Mouse (Mus musculus): ENCODE results near the gene Palm3.

Gene Palm3

GRCm38 (mm10) chr8:84025863-84026262 is 4.6 kb downstream of the Palm3 start:
- no peak for DNase-seq

DNA sequence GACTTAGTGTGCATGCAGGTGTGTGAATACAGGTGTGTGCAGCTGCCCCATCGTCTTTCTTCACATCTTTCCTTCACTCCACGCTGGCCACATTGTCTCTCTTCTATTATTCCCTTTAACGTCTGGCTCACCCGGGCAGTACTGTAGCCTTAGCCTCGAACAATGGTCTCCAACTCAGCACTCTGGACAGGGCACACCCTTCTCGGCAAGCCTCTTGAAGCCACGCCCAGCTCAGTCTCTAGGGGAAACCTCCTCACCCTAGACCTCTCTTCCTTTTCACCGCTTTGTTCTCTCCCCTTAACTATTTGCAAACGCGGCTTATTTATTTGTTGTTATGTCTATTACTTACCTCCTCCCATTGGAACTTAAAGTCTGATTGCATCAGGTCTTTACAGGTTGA is 6.2 kb downstream of the Palm3 start:
- DNase-seq = no peak

DNA sequence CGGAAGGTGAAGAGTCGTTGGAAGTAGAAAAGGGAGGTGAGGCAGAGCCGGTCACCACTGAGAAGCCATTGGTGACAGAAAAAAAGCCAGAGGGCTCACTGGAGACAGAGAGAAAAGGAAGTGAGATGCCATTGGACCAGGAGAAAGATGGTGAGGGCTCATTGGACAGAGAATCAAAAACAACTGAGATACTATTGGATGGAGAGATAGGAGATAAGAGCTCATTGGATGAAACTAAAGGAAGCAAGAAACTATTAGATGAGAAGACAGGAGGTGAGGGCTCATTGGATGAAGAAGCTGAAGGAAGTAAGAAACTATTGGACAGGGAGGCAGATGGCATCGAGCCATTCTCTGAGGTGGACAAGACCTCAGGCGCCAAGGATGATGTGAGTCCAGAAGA is 8.0 kb downstream of the Palm3 start:
- DNase-seq = no peak

DNA sequence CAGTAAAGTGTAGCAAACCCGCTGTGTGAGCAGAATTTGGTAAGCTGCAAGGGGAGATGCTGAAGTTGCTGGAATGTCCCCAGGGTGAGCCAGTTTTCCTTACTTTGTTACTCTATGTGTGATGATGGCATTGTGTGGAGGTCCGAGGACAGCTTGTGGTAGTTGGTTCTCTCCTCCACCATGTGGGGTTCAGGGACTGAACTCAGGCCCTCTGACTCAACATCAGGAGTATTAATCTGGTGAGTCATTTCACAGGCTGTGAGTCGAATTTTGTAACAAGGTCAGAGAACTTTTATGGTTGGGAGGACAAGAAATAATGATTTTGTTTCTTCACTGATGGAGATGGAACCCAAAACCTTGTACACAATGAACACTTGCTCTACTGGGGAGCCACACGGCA is 11.5 kb downstream of the Palm3 start:
- no peak for DNase-seq

DNA sequence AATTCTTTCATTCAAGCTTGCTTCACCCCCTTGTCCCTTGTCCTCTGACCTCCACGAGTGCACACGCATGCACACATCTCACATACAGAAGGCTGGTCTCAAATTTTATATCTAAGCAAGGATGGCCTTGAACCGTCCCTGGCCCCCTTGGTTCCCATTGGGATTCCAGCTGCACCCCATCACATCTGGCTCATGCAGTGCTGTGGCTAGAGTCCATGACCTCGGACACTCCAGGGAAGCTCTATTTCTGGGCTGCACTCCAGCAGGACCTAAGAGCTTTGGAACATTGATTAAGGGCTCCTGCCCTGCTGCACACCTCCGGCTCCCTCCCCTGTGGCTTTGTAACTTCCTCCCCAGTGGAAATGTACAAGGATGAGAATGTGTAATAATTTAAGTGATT is 16.7 kb downstream of the Palm3 start:
- DNase-seq = no peak

DNA sequence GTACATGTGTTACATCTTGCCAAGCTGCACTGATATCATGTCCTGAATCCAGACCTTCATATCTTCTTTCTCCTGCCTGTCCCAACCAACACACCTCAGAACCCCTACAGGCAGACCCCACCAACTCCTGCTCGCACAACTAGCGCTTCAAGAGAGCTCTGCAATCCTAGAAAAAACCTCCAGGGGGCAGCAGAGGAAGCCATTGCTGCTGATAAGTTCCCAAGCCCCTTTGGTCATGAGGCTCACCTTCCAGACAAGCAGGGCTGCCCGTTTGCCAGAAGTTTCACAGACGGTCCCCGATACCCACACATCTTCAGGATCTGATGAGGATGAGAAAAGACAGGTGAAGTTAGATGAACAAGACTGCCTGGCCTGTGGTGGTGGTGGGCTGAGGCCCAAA is 17.8 kb downstream of the Palm3 start:
- DNase-seq = peak; percentile 52

GRCm38 (mm10) chr8:84042066-84042947 is 21.0 kb downstream of the Palm3 start, which contains the start of gene Il27ra:
Il27ra (minus strand) TSS chr8:84042589.
- no peak for DNase-seq

- DNase-seq = no peak
Observed at GRCm38 (mm10) chr8:84042948-84043342, 21.7 kb downstream of the Palm3 start.

DNA sequence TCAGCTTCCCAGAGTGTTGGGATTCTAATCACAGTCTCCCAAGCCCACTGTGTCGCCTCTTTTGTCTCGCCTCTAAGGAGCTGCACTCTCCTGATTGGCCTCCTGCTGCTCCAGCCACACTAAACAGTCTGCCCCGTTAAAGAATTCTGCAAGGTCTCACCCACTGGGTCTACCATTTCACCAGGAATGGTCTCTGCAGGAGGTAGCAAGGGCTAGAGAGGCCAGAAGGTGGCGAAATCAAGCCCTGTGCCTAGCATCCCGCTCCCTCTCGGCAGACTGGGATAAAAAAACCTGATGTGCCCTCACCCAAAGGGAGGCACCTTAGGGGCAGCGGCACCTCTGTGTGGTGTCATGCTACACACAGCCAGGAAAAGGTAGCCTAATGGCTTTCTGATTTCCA is 22.8 kb downstream of the Palm3 start:
- no peak for DNase-seq

DNA sequence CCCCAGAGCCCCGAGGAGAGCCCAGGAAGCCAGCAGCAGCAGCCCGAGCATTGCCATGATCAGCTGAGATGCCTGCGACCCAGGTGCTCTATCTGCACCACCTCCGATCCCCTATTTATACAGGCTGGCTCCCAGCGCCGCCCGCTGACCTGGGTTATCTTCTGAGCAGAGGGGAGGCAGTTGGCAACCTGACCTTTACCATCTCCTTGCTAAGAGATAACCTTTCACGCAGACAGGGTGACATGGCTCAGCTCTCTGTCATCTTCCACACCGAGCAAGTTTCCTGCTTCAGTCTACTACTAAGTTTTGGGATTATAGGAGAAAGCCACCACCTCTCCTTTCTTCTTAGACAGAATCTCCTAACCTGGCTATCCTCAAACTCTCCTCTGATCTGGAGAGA is 23.6 kb downstream of the Palm3 start, which contains the start of gene Rln3:
Rln3 (minus strand) TSS at position 101 of the 400 bp plus-strand sequence.
- no peak for DNase-seq

DNA sequence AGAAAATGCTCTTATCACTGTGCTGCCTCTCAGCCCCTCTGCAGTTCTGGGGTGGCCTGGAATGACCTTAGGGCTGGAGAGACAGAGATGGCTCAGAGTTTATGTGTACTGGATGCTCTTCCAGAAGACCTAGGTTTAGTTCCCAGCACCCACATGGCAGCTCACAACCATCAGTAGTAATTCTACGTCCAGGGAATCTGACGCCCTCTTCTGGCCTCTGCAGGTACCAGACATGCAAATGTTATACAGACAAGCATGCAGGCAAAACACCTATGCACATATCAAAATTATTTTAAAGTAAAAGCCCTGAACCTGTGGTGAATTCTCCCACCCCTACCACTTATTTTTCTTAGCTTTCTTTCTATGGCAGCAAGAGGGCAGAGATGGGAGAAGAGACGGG is 25.2 kb downstream of the Palm3 start:
- DNase-seq = no peak

GRCm38 (mm10) chr8:84048171-84048570 is 26.9 kb downstream of the Palm3 start:
- no peak for DNase-seq

GRCm38 (mm10) chr8:84052746-84053145 is 31.5 kb downstream of the Palm3 start:
- no peak for DNase-seq

- DNase-seq = no peak
Observed at GRCm38 (mm10) chr8:84053229-84053628, 32.0 kb downstream of the Palm3 start.

GRCm38 (mm10) chr8:84057827-84058226 is 36.6 kb downstream of the Palm3 start:
- DNase-seq = no peak

GRCm38 (mm10) chr8:84059226-84059625 is 38.0 kb downstream of the Palm3 start:
- DNase-seq = no peak

DNA sequence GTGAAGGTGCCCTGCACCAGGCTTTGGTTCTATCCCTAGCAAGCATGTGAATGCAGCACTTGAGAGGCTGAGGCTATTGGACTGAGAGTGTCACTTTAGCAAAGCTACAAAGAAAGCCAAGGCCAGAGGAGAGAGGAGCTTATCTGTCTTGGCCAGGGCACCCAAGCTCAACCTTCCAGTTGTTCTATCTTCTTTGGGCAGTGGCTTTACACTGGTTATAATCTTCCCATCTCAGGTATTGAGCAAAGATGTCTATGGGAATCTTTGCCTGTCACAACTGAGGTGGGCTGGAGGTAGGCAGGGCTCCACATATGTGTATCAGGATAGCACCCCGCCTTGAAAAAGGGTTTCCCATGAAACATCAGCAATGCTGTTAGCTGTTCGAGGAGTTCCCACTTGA is 39.0 kb downstream of the Palm3 start:
- DNase-seq = no peak

DNA sequence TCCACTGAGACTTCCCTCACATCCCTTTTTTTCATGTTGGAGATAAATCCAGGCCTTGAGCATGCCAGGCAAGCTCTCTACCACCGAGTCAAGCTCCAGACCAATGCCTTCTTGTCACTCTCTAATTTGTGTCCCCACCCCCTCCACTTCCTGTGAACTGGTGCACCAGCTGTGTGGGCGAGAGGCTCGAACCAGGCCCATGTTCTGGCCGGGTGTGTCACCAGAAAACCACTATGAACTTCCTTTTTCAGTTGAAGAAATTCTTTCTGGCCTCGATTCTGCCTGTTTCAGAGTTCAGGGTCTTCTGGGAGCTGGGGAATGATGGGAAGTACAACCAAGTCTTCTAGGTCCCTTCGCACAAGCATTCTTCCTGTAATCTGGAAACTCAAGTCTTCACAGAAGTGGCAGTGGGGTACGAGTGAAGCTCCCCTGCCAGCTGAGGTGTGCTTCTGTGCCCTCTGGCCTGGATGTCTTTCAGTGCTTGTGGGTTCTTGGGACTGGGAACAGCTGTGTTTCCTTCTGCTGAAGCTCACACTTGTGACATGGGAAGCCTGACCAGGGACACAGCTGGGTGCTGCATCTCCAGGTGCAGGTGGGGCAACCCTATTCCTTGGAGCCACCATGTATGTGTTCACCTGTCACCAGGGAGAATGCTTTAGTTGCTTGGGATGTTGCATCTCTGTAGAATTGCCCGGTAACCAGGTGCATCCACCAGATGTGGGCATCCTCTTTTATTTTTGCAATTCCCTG is 42.8 kb downstream of the Palm3 start:
- no peak for DNase-seq

- no peak for DNase-seq
Observed at GRCm38 (mm10) chr8:84065037-84065436, 43.8 kb downstream of the Palm3 start, which contains the start of gene Gm10643. Gm10643 (minus strand) TSS chr8:84065137.

DNA sequence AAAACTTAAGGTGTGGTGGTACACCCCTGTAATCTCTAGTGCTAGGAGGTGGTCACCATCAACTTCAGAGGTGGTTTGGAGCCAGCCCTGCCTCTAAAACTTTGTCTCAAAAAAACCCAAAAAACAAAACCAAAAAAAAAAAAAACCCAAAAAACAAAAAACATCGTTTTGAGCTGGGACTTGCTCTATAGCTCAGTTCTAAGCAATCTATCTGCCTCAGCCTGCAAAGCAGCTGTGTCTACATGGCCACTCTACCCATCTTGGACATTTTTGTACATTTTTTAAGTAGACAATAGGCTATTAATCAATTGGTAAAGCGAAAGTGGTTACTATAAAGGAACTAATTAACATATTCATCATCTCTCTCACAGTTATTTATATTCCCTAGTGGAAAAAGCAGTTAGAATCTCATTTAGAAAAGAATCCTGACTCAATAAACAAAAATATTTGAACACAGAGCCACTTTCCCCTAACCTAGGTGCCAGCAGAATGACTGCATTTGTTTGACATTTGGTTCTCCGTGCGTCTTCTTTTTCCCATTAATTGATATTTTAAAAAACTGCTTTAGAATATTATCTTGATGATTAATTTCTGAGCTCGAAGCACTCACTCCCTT is 44.3 kb downstream of the Palm3 start:
- DNase-seq = no peak

DNA sequence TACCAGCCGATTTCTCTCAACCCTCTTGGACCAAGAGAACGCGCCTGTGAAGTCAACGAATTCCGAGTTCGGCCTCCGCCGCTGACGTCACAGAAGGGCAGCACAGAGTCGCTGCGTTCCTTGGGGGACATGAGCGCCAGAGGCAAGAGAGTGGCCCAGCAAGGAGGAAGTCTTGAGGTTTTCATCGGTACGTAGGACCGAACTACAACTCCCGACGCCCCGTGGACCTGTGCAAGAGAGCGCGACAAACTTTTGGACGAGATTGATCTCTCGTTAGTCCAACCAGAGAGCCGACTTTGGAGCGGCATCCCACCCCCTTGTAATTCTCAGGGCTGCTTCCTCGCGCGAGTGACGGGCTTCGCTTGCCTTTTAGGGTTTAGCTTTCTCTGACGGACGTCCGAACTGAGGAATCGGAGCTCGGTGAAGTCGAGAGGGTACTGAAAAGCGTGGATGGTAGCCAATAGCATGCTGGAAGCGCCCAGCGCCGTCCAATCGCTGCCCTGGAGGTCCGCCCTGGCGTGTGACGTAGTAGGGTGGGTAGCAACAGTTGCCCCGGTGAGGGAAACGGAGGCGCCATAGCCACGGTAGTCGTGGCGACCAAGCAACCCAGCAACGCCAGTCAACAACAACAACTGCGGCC is 45.1 kb downstream of the Palm3 start, which contains the start of gene Rfx1:
Rfx1 (plus strand) TSS at position 544 of the 640 bp plus-strand sequence.
- peak; percentile 100 for DNase-seq

- DNase-seq = peak; percentile 94
Observed at GRCm38 (mm10) chr8:84067047-84067573, 45.8 kb downstream of the Palm3 start.

DNA sequence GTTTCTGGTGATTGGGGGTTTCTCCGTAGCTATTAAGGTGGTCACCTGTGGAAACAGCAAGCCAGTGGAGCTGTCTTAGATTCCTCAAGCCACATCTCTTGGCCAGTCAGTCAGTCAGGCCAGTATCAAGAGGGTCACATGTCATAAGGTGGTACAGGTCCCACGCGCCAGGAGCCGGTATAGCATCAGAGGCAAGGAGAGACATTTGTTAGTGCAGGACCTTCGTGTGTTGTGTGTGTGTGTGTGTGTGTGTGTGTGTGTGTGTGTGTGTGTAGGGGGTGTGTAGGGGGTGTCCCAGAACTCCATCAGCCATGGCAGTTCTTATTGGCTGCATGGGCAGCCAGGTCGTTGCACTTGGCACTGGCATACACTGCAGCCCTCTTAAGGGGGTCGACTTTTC is 46.6 kb downstream of the Palm3 start:
- DNase-seq = no peak

Data from layer of hippocampus, adult 9-11 months (tissue).